Mouse (Mus musculus): Measurements from ENCODE around the gene Gm3259. TPM values are rescaled to one million over a fixed set of nuclear protein-coding genes. Genes with fewer than 3 reads are reported as not detected.
"Not testable (repeated sequence)": the region's sequence is repeated elsewhere in the genome, so short reads cannot be mapped to it uniquely, and the experiment has no call there.

Gm3259 gene
- not detected in 2 replicates for polyA plus RNA-seq (2012; ENCODE audit: insufficient read depth, insufficient read length, low replicate concordance, missing spikeins)

- WGBS = 41% methylated on average over 2 of the region's 2 CpGs
- not testable (repeated sequence) for H3K4me1 ChIP-seq (ENCODE audit: control insufficient read depth, insufficient read depth, low read length); H3K27ac ChIP-seq (ENCODE audit: insufficient read depth, low read depth, low read length); H3K4me3 ChIP-seq (ENCODE audit: insufficient read depth, low read depth, low read length)
Measured at GRCm38 (mm10) chr5:95305611-95306010, at the start of gene Gm3259. Gene Gm3259 (plus strand): TSS chr5:95305911.

DNA sequence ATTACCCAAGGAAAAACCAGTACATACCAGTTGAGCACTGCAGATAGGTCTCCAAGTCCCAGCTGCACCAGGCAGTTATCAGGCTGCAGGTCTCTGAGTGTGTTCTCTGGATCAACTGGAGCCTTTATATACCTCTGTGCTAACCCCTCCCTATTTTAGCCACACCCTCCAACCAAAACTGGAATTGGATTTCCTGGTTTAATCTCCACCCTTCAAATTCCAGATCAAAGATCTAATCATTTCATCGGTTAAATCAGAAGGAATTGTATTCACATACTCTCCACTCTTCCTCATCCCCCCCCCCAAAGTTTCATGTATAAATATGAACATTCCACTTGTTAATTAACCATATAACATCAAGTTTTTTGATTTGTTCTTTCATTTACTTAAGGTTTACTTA is 33.0 kb upstream of the Gm3259 start, which contains the start of gene Gm10424:
Gene Gm10424, minus strand, starts transcription at position 101 of the 400 bp plus-strand sequence.
- H3K4me3 ChIP-seq (ENCODE audit: insufficient read depth, low read depth, low read length); H3K4me1 ChIP-seq (ENCODE audit: control insufficient read depth, insufficient read depth, low read length); H3K27ac ChIP-seq (ENCODE audit: insufficient read depth, low read depth, low read length): not testable (repeated sequence)
- no CpG with 5 or more reads among the region's 1 CpGs for WGBS

Other genes with a start within 250 kb of the Gm3259 start
- not detected in 2 replicates for gene Gm7942, start 199.0 kb upstream of the Gm3259 start, polyA plus RNA-seq (2012; ENCODE audit: insufficient read depth, insufficient read length, low replicate concordance, missing spikeins)
- not detected in 2 replicates for gene Gm16513, start 123.3 kb upstream of the Gm3259 start, polyA plus RNA-seq (2012; ENCODE audit: insufficient read depth, insufficient read length, low replicate concordance, missing spikeins)
- gene Gm10424, start 33.1 kb upstream of the Gm3259 start, polyA plus RNA-seq (2012; ENCODE audit: insufficient read depth, insufficient read length, low replicate concordance, missing spikeins) = not detected in 2 replicates
- gene D5Ertd577e, start 150.9 kb downstream of the Gm3259 start, polyA plus RNA-seq (2012; ENCODE audit: insufficient read depth, insufficient read length, low replicate concordance, missing spikeins) = not detected in 2 replicates
- not detected in 2 replicates for gene Gm3286, start 204.8 kb downstream of the Gm3259 start, polyA plus RNA-seq (2012; ENCODE audit: insufficient read depth, insufficient read length, low replicate concordance, missing spikeins)

Measured in olfactory bulb, adult 2 months (tissue).